Mouse (Mus musculus): Measurements from ENCODE around the gene Nrxn3.

- no peak for TF ChIP-seq POLR2A (IDR thresholded peaks at IDR 0.05; ENCODE audit: borderline replicate concordance, control insufficient read depth, low read depth, low read length)
- no peak for TF ChIP-seq CTCF (IDR thresholded peaks at IDR 0.05; ENCODE audit: control insufficient read depth, insufficient read depth, low read length)
Measured at GRCm38 (mm10) chr12:88931713-88932112, 209.0 kb downstream of the Nrxn3 start.
